Mouse (Mus musculus) forebrain, postnatal 0 days (tissue): Measurements from ENCODE around the gene Grin3a. TPM values are rescaled to one million over a fixed set of nuclear protein-coding genes. Genes with fewer than 3 reads are reported as not detected.

Experiments used
- ATAC-seq: fragments of 200-750 bp; cut with Nextera tagmentation; 2 replicates; pipeline ENCODE4 v1.8.0; 2017; ENCODE audit warnings: mild to moderate bottlenecking, moderate library complexity
- DNase-seq: peaks from one replicate; pipeline ENCODE4 v3.0.0-alpha.2; 2015
- H3K27ac ChIP-seq: fragments of 300-500 bp; sonication (generic); 2 replicates; pipeline ENCODE4 v1.5.1; 2014; ENCODE audit warnings: low read depth, mild to moderate bottlenecking, antibody characterized with exemption, low read length, moderate library complexity, mixed read lengths
- H3K27me3 ChIP-seq: fragments of 300-500 bp; sonication (generic); 2 replicates; pipeline ENCODE4 v1.6.1; 2014; ENCODE audit warnings: mild to moderate bottlenecking, low read length, mixed read lengths; ENCODE audit not compliant: insufficient read depth
- H3K36me3 ChIP-seq: fragments of 300-500 bp; sonication (generic); 2 replicates; pipeline ENCODE4 v1.6.1; 2014; ENCODE audit warnings: mild to moderate bottlenecking, moderate library complexity; ENCODE audit not compliant: insufficient read depth
- H3K4me1 ChIP-seq: fragments of 300-500 bp; sonication (generic); 2 replicates; pipeline ENCODE4 v1.6.1; 2014; ENCODE audit warnings: antibody characterized with exemption; ENCODE audit not compliant: insufficient read depth
- H3K4me2 ChIP-seq: fragments of 300-500 bp; sonication (generic); 2 replicates; pipeline ENCODE4 v1.6.1; 2014; ENCODE audit warnings: low read depth, mild to moderate bottlenecking, moderate library complexity
- H3K4me3 ChIP-seq: fragments of 300-500 bp; sonication (generic); 2 replicates; pipeline ENCODE4 v1.5.1; 2014; ENCODE audit warnings: low read depth, low read length, mixed read lengths
- H3K9ac ChIP-seq: fragments of 300-500 bp; sonication (generic); 2 replicates; pipeline ENCODE4 v1.6.1; 2014; ENCODE audit warnings: mild to moderate bottlenecking
- H3K9me3 ChIP-seq: fragments of 300-500 bp; sonication (generic); 2 replicates; pipeline ENCODE4 v1.6.1; 2016; ENCODE audit warnings: low read length
- CTCF ChIP-seq: sonication (generic); IDR thresholded peaks from 2 replicates; pipeline ENCODE4 v1.5.1; 2016; ENCODE audit warnings: antibody characterized with exemption, control low read depth, low read depth
- WGBS: fragments of 180-500 bp; shearing (Covaris S2); extraction: QIAGEN DNeasy Blood & Tissue Kit; methylation state at CpG from one replicate; pipeline ENCODE4 v1.1.7; 2014; 5-methylcytosine and 5-hydroxymethylcytosine counted together
- polyA plus RNA-seq: library from polyadenylated mRNA; unstranded; fragments of >200 nt; fragmentation: Nextera tagmentation; extraction: Ambion mirVana; gene quantifications from 2 replicates; pipeline ENCODE4 v1.2.1, GENCODE M21; 2015
- total RNA-seq: library from RNA; depleted of rRNA; stranded (reverse); fragments of >200 nt; gene quantifications from 2 replicates; pipeline ENCODE4 v1.2.3, GENCODE M21; 2014

Gene Grin3a
- total and polyA plus RNA-seq, 2 experiments from 2014 or later, result 26.8 to 82.4 TPM

GRCm38 (mm10) chr4:49681812-49682211 lies 163.7 kb downstream of the Grin3a start, which contains the start of gene Ppp3r2:
Ppp3r2 (minus strand) TSS chr4:49682024.
- Histone ChIP-seq H3K27ac (no peak within 1 kb of the TSS), H3K9ac (no peak within 1 kb of the TSS), H3K36me3 (no peaks in the 10 kb centered on the region), H3K4me3 (no peak within 1 kb of the TSS), H3K9me3 (no peaks in the 10 kb centered on the region), H3K4me1 (no peaks in the 10 kb centered on the region), H3K27me3 (no peaks in the 10 kb centered on the region), H3K4me2 (no peak within 1 kb of the TSS)
- no peak for ATAC-seq
- 90% methylated on average over 13 of the region's 13 CpGs for WGBS
- DNase-seq, result no peak
- TF ChIP-seq CTCF, result no peak

GRCm38 (mm10) chr4:49680171-49680875 lies 165.2 kb downstream of the Grin3a start:
- H3K27me3 ChIP-seq, result no peaks in the 10 kb centered on the region
- DNase-seq (no peak), ATAC-seq (no peak)
- no peaks in the 10 kb centered on the region for H3K4me1 ChIP-seq
- no peaks in the 10 kb centered on the region for H3K36me3 ChIP-seq
- no peak overlapping the region for H3K9ac ChIP-seq
- H3K9me3 ChIP-seq, result no peaks in the 10 kb centered on the region
- H3K4me3 ChIP-seq, result no peak overlapping the region
- WGBS, result 94% methylated on average over 11 of the region's 11 CpGs
- no peak for TF ChIP-seq CTCF
- no peak overlapping the region for H3K4me2 ChIP-seq
- H3K27ac ChIP-seq, result no peak overlapping the region

- Histone ChIP-seq H3K27me3 (no peaks in the 10 kb centered on the region), H3K4me3 (no peak overlapping the region), H3K36me3 (no peaks in the 10 kb centered on the region), H3K4me2 (no peak overlapping the region), H3K4me1 (no peaks in the 10 kb centered on the region), H3K9me3 (no peaks in the 10 kb centered on the region), H3K27ac (no peak overlapping the region), H3K9ac (no peak overlapping the region)
- WGBS, result 68% methylated on average over 7 of the region's 7 CpGs
- TF ChIP-seq CTCF, result no peak
- no peak for ATAC-seq
- no peak for DNase-seq
These were observed 168.8 kb downstream of the Grin3a start for GRCm38 (mm10) chr4:49676790-49677189.

- Histone ChIP-seq H3K4me3 (no peak overlapping the region), H3K9ac (no peak overlapping the region), H3K27ac (no peak overlapping the region), H3K4me1 (no peaks in the 10 kb centered on the region), H3K36me3 (no peaks in the 10 kb centered on the region), H3K9me3 (no peaks in the 10 kb centered on the region), H3K27me3 (no peaks in the 10 kb centered on the region), H3K4me2 (no peak overlapping the region)
- DNase-seq (no peak), ATAC-seq (no peak)
- no peak for TF ChIP-seq CTCF
- 92% methylated on average over 6 of the region's 6 CpGs for WGBS
These were observed 169.5 kb downstream of the Grin3a start for GRCm38 (mm10) chr4:49676071-49676470.

GRCm38 (mm10) chr4:49664850-49665249 lies 180.7 kb downstream of the Grin3a start:
- Histone ChIP-seq H3K27ac (no peak overlapping the region), H3K4me3 (no peak overlapping the region), H3K27me3 (no peaks in the 10 kb centered on the region), H3K9ac (no peak overlapping the region), H3K4me1 (no peaks in the 10 kb centered on the region), H3K4me2 (no peak overlapping the region), H3K36me3 (peaks cover 7% of the 10 kb centered on the region), H3K9me3 (no peaks in the 10 kb centered on the region)
- no peak for ATAC-seq
- TF ChIP-seq CTCF, result no peak
- no peak for DNase-seq
- 82% methylated on average over 5 of the region's 5 CpGs for WGBS

GRCm38 (mm10) chr4:49662231-49662630 lies 183.3 kb downstream of the Grin3a start:
- no peak for DNase-seq
- peaks cover 21% of the 10 kb centered on the region for H3K36me3 ChIP-seq
- 91% methylated on average over 4 of the region's 4 CpGs for WGBS

GRCm38 (mm10) chr4:49661664-49662063 lies 183.9 kb downstream of the Grin3a start:
- WGBS, result 95% methylated on average over 9 of the region's 9 CpGs
- TF ChIP-seq CTCF, result no peak
- H3K9me3 ChIP-seq, result no peaks in the 10 kb centered on the region
- no peak overlapping the region for H3K9ac ChIP-seq
- no peak overlapping the region for H3K27ac ChIP-seq
- H3K4me3 ChIP-seq, result no peak overlapping the region
- no peaks in the 10 kb centered on the region for H3K27me3 ChIP-seq
- H3K4me1 ChIP-seq, result no peaks in the 10 kb centered on the region
- no peak overlapping the region for H3K4me2 ChIP-seq
- no peak for ATAC-seq
- H3K36me3 ChIP-seq, result peaks cover 23% of the 10 kb centered on the region
- DNase-seq, result no peak

More at GRCm38 (mm10) chr4:49662231-49662630, 183.3 kb downstream of the Grin3a start:
- H3K4me1 ChIP-seq, result no peaks in the 10 kb centered on the region
- no peak overlapping the region for H3K4me3 ChIP-seq
- no peak overlapping the region for H3K4me2 ChIP-seq
- no peaks in the 10 kb centered on the region for H3K9me3 ChIP-seq
- no peak for TF ChIP-seq CTCF
- no peaks in the 10 kb centered on the region for H3K27me3 ChIP-seq
- H3K9ac ChIP-seq, result no peak overlapping the region
- H3K27ac ChIP-seq, result no peak overlapping the region
- ATAC-seq, result no peak
